ENCODE assay signal across 37 mouse cellular contexts in the genomic region with DNA sequence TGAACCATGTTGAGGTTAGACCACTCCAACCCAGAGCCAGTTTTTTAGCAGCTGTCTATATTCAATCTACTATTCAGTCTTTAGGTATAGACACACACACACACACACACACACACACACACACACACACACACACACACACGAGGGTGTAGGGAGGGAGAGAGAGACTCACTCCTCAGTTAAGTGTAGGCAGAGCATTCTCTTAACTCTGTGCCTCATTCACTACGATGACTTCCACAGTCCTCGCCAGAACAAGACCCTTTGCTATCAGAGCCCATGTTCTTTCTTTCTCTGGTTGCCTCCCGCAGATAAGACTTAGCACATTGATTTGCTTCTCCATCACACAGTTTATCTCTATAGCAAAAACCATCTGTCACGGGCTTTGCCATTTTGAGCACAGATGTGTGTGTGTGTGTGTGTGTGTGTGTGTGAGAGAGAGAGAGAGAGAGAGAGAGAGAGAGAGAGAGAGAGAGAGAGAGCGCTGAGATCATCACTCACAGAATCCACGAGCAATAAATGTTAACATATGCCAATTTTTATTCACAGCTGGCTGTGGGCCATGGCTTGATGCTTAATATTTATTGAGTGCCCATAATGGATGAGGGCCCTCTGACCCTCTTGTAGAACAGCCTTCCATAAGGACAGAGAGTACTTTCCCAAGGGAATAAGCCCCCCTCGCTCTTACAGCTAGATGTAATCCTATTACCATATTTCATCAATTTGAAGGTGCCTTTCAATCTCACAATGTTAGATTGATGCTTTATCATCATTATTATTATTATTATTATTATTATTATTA. TPM values are rescaled to one million over a fixed set of nuclear protein-coding genes. Genes with fewer than 3 reads are reported as not detected.
DNase-seq lines count a peak whose midpoint lies in the region; ATAC-seq lines count a peak whose summit lies in the region.
"Had no signal": no experiment of that assay in that cellular context is flagged by ENCODE, and none has a peak within 500 bp of the region (broad histone marks: within the 10 kb centered on the region; RNA-seq: fewer than 3 reads in every experiment).

No protein-coding gene starts in this region.

- 66% methylated on average over 8 of the region's 8 CpGs for WGBS in heart, embryonic 10.5 days
- WGBS in midbrain, embryonic 14.5 days = 61% methylated on average over 8 of the region's 8 CpGs
- 54% methylated on average over 8 of the region's 8 CpGs for WGBS in midbrain, embryonic 16.5 days

- no peak overlapping the region for H3K4me3 ChIP-seq in heart, embryonic 10.5 days
- no peak overlapping the region for H3K4me3 ChIP-seq in midbrain, embryonic 14.5 days (replicated peaks; ENCODE audit: low read depth, low read length)
- no peak overlapping the region for H3K4me3 ChIP-seq in midbrain, embryonic 16.5 days (ENCODE audit: low read depth, low read length)
- H3K4me3 ChIP-seq: embryonic facial prominence, embryonic 13.5 days; forebrain, embryonic 12.5 days; heart, embryonic 13.5 days; limb, embryonic 10.5 days; limb, embryonic 15.5 days; liver, embryonic 13.5 days; megakaryocyte, embryonic 14.5 days; neural tube, embryonic 13.5 days; stomach, embryonic 15.5 days had no signal

- no peaks in the 10 kb centered on the region for H3K36me3 ChIP-seq in heart, embryonic 10.5 days
- H3K36me3 ChIP-seq in midbrain, embryonic 14.5 days (ENCODE audit: control insufficient read depth, insufficient read depth, low read length) = no peaks in the 10 kb centered on the region
- no peaks in the 10 kb centered on the region for H3K36me3 ChIP-seq in midbrain, embryonic 16.5 days (ENCODE audit: control insufficient read depth, insufficient read depth, low read length)
- H3K36me3 ChIP-seq: embryonic facial prominence, embryonic 13.5 days; forebrain, embryonic 12.5 days; heart, embryonic 13.5 days; limb, embryonic 10.5 days; limb, embryonic 15.5 days; liver, embryonic 13.5 days; neural tube, embryonic 13.5 days; stomach, embryonic 15.5 days had no signal

- H3K9ac ChIP-seq in midbrain, embryonic 14.5 days (replicated peaks; ENCODE audit: low read length) = no peak overlapping the region
- no peak overlapping the region for H3K9ac ChIP-seq in midbrain, embryonic 16.5 days (ENCODE audit: low read depth, low read length)
- H3K9ac ChIP-seq: embryonic facial prominence, embryonic 13.5 days; forebrain, embryonic 12.5 days; heart, embryonic 13.5 days; limb, embryonic 15.5 days; liver, embryonic 13.5 days; neural tube, embryonic 13.5 days; stomach, embryonic 15.5 days had no signal

- no peaks in the 10 kb centered on the region for H3K4me1 ChIP-seq in heart, embryonic 10.5 days
- no peaks in the 10 kb centered on the region for H3K4me1 ChIP-seq in midbrain, embryonic 14.5 days (ENCODE audit: control insufficient read depth, insufficient read depth, low read length)
- H3K4me1 ChIP-seq in midbrain, embryonic 16.5 days (ENCODE audit: control insufficient read depth, insufficient read depth, low read length) = no peaks in the 10 kb centered on the region
- H3K4me1 ChIP-seq: embryonic facial prominence, embryonic 13.5 days; forebrain, embryonic 12.5 days; heart, embryonic 13.5 days; limb, embryonic 10.5 days; limb, embryonic 15.5 days; liver, embryonic 13.5 days; megakaryocyte, embryonic 14.5 days; neural tube, embryonic 13.5 days; stomach, embryonic 15.5 days had no signal

- DNase-seq in embryo, embryonic 10.5 days (ENCODE audit: low spot score) = peak; percentile 12
- DNase-seq in embryo, embryonic 9.5 days (ENCODE audit: extremely low spot score) = no peak
- peak; percentile 61 for DNase-seq in heart, embryonic 10.5 days (ENCODE audit: low spot score)
- no peak for DNase-seq in heart, adult 9 months (ENCODE audit: low spot score in 2 of 2)
- peak; percentile 33 for DNase-seq in midbrain, embryonic 14.5 days
- DNase-seq in kidney, adult 8-10 months = no peak
- DNase-seq: adrenal gland, adult 2 months; adrenal gland, postnatal 36 days; cerebellum, adult 2 months; cerebellum, postnatal 14 days; gastrocnemius, postnatal 14 days; heart, postnatal 10 days; kidney, adult 9 months; kidney, postnatal 10 days; layer of hippocampus, postnatal 36 days; liver, embryonic 13.5 days; lung, adult 18-20 months; right cerebral cortex, postnatal 14 days; thymus, adult 2 months; thymus, postnatal 36 days had no signal

- no peaks in the 10 kb centered on the region for H3K27me3 ChIP-seq in heart, embryonic 10.5 days (ENCODE audit: insufficient read depth, poor library complexity, severe bottlenecking)
- H3K27me3 ChIP-seq in midbrain, embryonic 14.5 days (ENCODE audit: control insufficient read depth, insufficient read depth, low read length) = no peaks in the 10 kb centered on the region
- H3K27me3 ChIP-seq in midbrain, embryonic 16.5 days (ENCODE audit: control insufficient read depth, insufficient read depth, low read depth, low read length) = no peaks in the 10 kb centered on the region
- H3K27me3 ChIP-seq: CH12.LX; embryonic facial prominence, embryonic 13.5 days; forebrain, embryonic 12.5 days; heart, embryonic 13.5 days; limb, embryonic 15.5 days; liver, embryonic 13.5 days; megakaryocyte, embryonic 14.5 days; neural tube, embryonic 13.5 days; stomach, embryonic 15.5 days had no signal

- ATAC-seq in midbrain, embryonic 14.5 days (ENCODE audit: low FRiP score, low TSS enrichment) = no peak
- no peak for ATAC-seq in midbrain, embryonic 16.5 days
- peak; percentile 57; the same call in 1 of the 2 replicates for ATAC-seq in megakaryocyte-erythroid progenitor cell, adult 5-6 weeks (replicated peaks; ENCODE audit: low FRiP score, low TSS enrichment, poor library complexity, severe bottlenecking)
- ATAC-seq: activated CD4-positive, CD25-positive, alpha-beta regulatory T cell, adult 4 months; intestine, embryonic 16.5 days had no signal

- no peak overlapping the region for H3K4me2 ChIP-seq in midbrain, embryonic 14.5 days (ENCODE audit: low read length)
- H3K4me2 ChIP-seq in midbrain, embryonic 16.5 days (ENCODE audit: low read length) = no peak overlapping the region
- H3K4me2 ChIP-seq: embryonic facial prominence, embryonic 13.5 days; forebrain, embryonic 12.5 days; heart, embryonic 13.5 days; limb, embryonic 15.5 days; liver, embryonic 13.5 days; neural tube, embryonic 13.5 days; stomach, embryonic 15.5 days had no signal

- no peaks in the 10 kb centered on the region for H3K9me3 ChIP-seq in heart, embryonic 10.5 days
- no peaks in the 10 kb centered on the region for H3K9me3 ChIP-seq in midbrain, embryonic 14.5 days (ENCODE audit: control insufficient read depth, low read length)
- H3K9me3 ChIP-seq in midbrain, embryonic 16.5 days (replicated peaks; ENCODE audit: control insufficient read depth, low read length, poor library complexity, severe bottlenecking) = no peaks in the 10 kb centered on the region
- H3K9me3 ChIP-seq: embryonic facial prominence, embryonic 13.5 days; forebrain, embryonic 12.5 days; heart, embryonic 13.5 days; limb, embryonic 10.5 days; limb, embryonic 15.5 days; liver, embryonic 13.5 days; megakaryocyte, embryonic 14.5 days; neural tube, embryonic 13.5 days; stomach, embryonic 15.5 days had no signal

- H3K27ac ChIP-seq in heart, embryonic 10.5 days = no peak overlapping the region
- no peak overlapping the region for H3K27ac ChIP-seq in midbrain, embryonic 14.5 days (replicated peaks; ENCODE audit: low read depth, low read length)
- no peak overlapping the region for H3K27ac ChIP-seq in midbrain, embryonic 16.5 days (ENCODE audit: low read length)
- H3K27ac ChIP-seq: embryonic facial prominence, embryonic 13.5 days; forebrain, embryonic 12.5 days; heart, embryonic 13.5 days; limb, embryonic 10.5 days; limb, embryonic 15.5 days; liver, embryonic 13.5 days; neural tube, embryonic 13.5 days; stomach, embryonic 15.5 days had no signal

RNA-seq across cellular contexts. Expression of a gene that starts 59.7 kb away (rescaled TPM):
- 0.09 TPM in 1 of 2 replicates, not detected in the other for polyA plus RNA-seq in heart, embryonic 10.5 days (2016; fragmentation: Nextera tagmentation; extraction: Ambion mirVana)
- polyA plus RNA-seq in midbrain, embryonic 14.5 days (2014; fragmentation: Nextera tagmentation; extraction: Ambion mirVana) = 0.24 and 0.47 TPM in 2 replicates
- 0.16 and 0.18 TPM in 2 replicates for polyA plus RNA-seq in midbrain, embryonic 16.5 days (2015; fragmentation: Nextera tagmentation; extraction: Ambion mirVana)
- not detected in 2 replicates for total RNA-seq in megakaryocyte-erythroid progenitor cell, adult 5-6 weeks (2014; fragmentation: Nextera tagmentation)
- total RNA-seq in megakaryocyte-erythroid progenitor cell, adult 5-6 weeks (2017) = not detected in 2 replicates
- total RNA-seq: CH12.LX; ES-E14; gastrocnemius, postnatal 14 days; granulocyte monocyte progenitor cell, adult 5-6 weeks had no signal
- polyA plus RNA-seq: activated CD4-positive, CD25-positive, alpha-beta regulatory T cell, adult 4 months; forebrain, embryonic 12.5 days; intestine, embryonic 16.5 days; large intestine, adult 2 months; limb, embryonic 10.5 days; liver, embryonic 13.5 days; small intestine, adult 2 months had no signal

Comparison
In these comparisons a context has a peak if more than half of its experiments do, and no peak if none do; other contexts are left out.
1. DNase-seq: peak in embryo, embryonic 10.5 days (single experiment), heart, embryonic 10.5 days (single experiment) and midbrain, embryonic 14.5 days (single experiment); none in embryo, embryonic 9.5 days (single experiment), heart, adult 9 months (0 of 2) and kidney, adult 8-10 months (0 of 2).